21 mouse cellular contexts compared by ENCODE assay signal in the genomic region with DNA sequence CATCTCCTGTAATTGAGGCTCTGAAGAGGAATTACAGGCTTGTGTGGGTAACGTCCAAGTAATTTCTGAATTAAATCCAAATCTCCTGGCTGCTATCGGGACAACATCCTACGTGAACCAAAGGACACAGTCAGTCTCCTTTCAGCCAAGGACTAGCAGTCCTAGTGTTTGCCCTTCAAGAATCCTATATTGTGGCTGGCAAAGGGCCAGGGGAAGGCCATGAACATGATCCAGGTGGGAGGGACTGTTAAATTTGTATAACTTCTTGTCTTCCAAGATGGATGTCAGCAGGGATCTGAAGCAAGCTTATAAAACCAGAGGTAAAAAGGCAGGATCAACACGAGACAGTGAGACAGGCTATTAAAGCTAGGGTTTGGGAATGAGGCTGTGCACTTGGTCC.
A peak's percentile ranks its signal among the peaks of the same experiment; 100 is the strongest.
DNase-seq lines count a peak whose midpoint lies in the region; ATAC-seq lines count a peak whose summit lies in the region.
"Had no signal": no experiment of that assay in that cellular context is flagged by ENCODE, and none has a peak within 500 bp of the region (broad histone marks: within the 10 kb centered on the region; RNA-seq: fewer than 3 reads in every experiment).

No protein-coding gene starts in this region.

- H3K4me1 ChIP-seq in heart, embryonic 12.5 days (replicated peaks) = no peaks in the 10 kb centered on the region
- H3K4me1 ChIP-seq in intestine, embryonic 14.5 days (replicated peaks; ENCODE audit: control insufficient read depth, insufficient read depth, low read length) = no peaks in the 10 kb centered on the region
- 0 out of 2 replicates have a peak, but pooled peaks cover 3% of the 10 kb centered on the region for H3K4me1 ChIP-seq in intestine, embryonic 15.5 days (replicated peaks)
- H3K4me1 ChIP-seq: embryonic facial prominence, embryonic 15.5 days; forebrain, embryonic 10.5 days; heart, embryonic 15.5 days; hindbrain, embryonic 10.5 days had no signal

- ATAC-seq in heart, embryonic 12.5 days (ENCODE audit: insufficient number of reproducible peaks, low FRiP score) = no peak
- 0 out of 2 replicates have a peak, but pooled peaks have one; percentile 32 for ATAC-seq in intestine, embryonic 14.5 days (replicated peaks; ENCODE audit: low FRiP score, low TSS enrichment, low read depth)
- no peak for ATAC-seq in intestine, embryonic 15.5 days
- ATAC-seq: forebrain, embryonic 14.5 days; intestine, postnatal 0 days had no signal

- intact Hi-C loops in heart, postnatal 10 days (cut with DNase I) = no loop called here
- intact Hi-C loops in heart, postnatal 14 days (cut with DNase I) = no loop called here

- DNase-seq in heart, adult 11 months = peak; percentile 88
- DNase-seq in intestine, embryonic 14.5 days (ENCODE audit: low spot score) = peak; percentile 58
- DNase-seq in heart, postnatal 10 days = peak; percentile 7 to 9
- peak; percentile 2 to 11 for DNase-seq in heart, postnatal 14 days
- no peak for DNase-seq in lung, postnatal 10 days
- DNase-seq in layer of hippocampus, postnatal 25 days (ENCODE audit: extremely low spot score in 1 of 2, low spot score in 1 of 2) = no peak
- DNase-seq: adrenal gland, adult 2 months; adrenal gland, postnatal 25 days; cerebellum, adult 18-20 months; gastrocnemius, adult 2 months; gastrocnemius, postnatal 25 days had no signal

- H3K9me3 ChIP-seq in heart, embryonic 12.5 days (replicated peaks) = no peaks in the 10 kb centered on the region
- H3K9me3 ChIP-seq in intestine, embryonic 14.5 days (ENCODE audit: control insufficient read depth, low read length) = no peaks in the 10 kb centered on the region
- H3K9me3 ChIP-seq in intestine, embryonic 15.5 days = no peaks in the 10 kb centered on the region
- H3K9me3 ChIP-seq: embryonic facial prominence, embryonic 15.5 days; forebrain, embryonic 10.5 days; heart, embryonic 15.5 days; hindbrain, embryonic 10.5 days had no signal

- H3K4me3 ChIP-seq in heart, embryonic 12.5 days = no peak overlapping the region
- H3K4me3 ChIP-seq in intestine, embryonic 14.5 days (ENCODE audit: low read depth, low read length) = no peak overlapping the region
- H3K4me3 ChIP-seq in intestine, embryonic 15.5 days (replicated peaks) = no peak overlapping the region
- H3K4me3 ChIP-seq: embryonic facial prominence, embryonic 15.5 days; erythroblast, embryonic 14.5 days; forebrain, embryonic 10.5 days; gastrocnemius, adult 2 months; heart, embryonic 15.5 days; hindbrain, embryonic 10.5 days had no signal

- H3K36me3 ChIP-seq in heart, embryonic 12.5 days = no peaks in the 10 kb centered on the region
- no peaks in the 10 kb centered on the region for H3K36me3 ChIP-seq in intestine, embryonic 14.5 days (ENCODE audit: control insufficient read depth, insufficient read depth, low read length)
- H3K36me3 ChIP-seq in intestine, embryonic 15.5 days = no peaks in the 10 kb centered on the region
- H3K36me3 ChIP-seq: embryonic facial prominence, embryonic 15.5 days; forebrain, embryonic 10.5 days; heart, embryonic 15.5 days; hindbrain, embryonic 10.5 days had no signal

- no peaks in the 10 kb centered on the region for H3K27me3 ChIP-seq in heart, embryonic 12.5 days (replicated peaks)
- no peaks in the 10 kb centered on the region for H3K27me3 ChIP-seq in intestine, embryonic 14.5 days (replicated peaks; ENCODE audit: control insufficient read depth, insufficient read depth, low read length)
- H3K27me3 ChIP-seq in intestine, embryonic 15.5 days (replicated peaks) = no peaks in the 10 kb centered on the region
- H3K27me3 ChIP-seq: embryonic facial prominence, embryonic 15.5 days; heart, embryonic 15.5 days had no signal

- H3K27ac ChIP-seq in heart, embryonic 12.5 days (ENCODE audit: poor library complexity, severe bottlenecking) = no peak overlapping the region
- no peak overlapping the region for H3K27ac ChIP-seq in intestine, embryonic 14.5 days (ENCODE audit: low read depth)
- no peak overlapping the region for H3K27ac ChIP-seq in intestine, embryonic 15.5 days
- H3K27ac ChIP-seq: embryonic facial prominence, embryonic 15.5 days; forebrain, embryonic 10.5 days; gastrocnemius, adult 2 months; heart, embryonic 15.5 days; hindbrain, embryonic 10.5 days; hindbrain, embryonic 14.5 days had no signal

- 75% methylated on average over 4 of the region's 4 CpGs for WGBS in heart, embryonic 12.5 days
- 44% methylated on average over 4 of the region's 4 CpGs for WGBS in intestine, embryonic 14.5 days
- 49% methylated on average over 4 of the region's 4 CpGs for WGBS in intestine, embryonic 15.5 days

- H3K4me2 ChIP-seq in heart, embryonic 12.5 days = no peak overlapping the region
- H3K4me2 ChIP-seq in intestine, embryonic 14.5 days (ENCODE audit: low read length) = no peak overlapping the region
- H3K4me2 ChIP-seq in intestine, embryonic 15.5 days (replicated peaks) = no peak overlapping the region
- H3K4me2 ChIP-seq: embryonic facial prominence, embryonic 15.5 days; heart, embryonic 15.5 days; hindbrain, embryonic 14.5 days had no signal

- H3K9ac ChIP-seq in heart, embryonic 12.5 days = no peak overlapping the region
- H3K9ac ChIP-seq in intestine, embryonic 14.5 days (ENCODE audit: low read length) = no peak overlapping the region
- H3K9ac ChIP-seq in intestine, embryonic 15.5 days = no peak overlapping the region
- H3K9ac ChIP-seq: embryonic facial prominence, embryonic 15.5 days; heart, embryonic 15.5 days; hindbrain, embryonic 14.5 days had no signal

Comparison
In these comparisons a context has a peak if more than half of its experiments do, and no peak if none do; other contexts are left out.
1. DNase-seq: peak in heart, adult 11 months (single experiment), intestine, embryonic 14.5 days (single experiment), heart, postnatal 10 days (2 of 2) and heart, postnatal 14 days (2 of 2); none in lung, postnatal 10 days (single experiment) and layer of hippocampus, postnatal 25 days (0 of 2).